Mouse (Mus musculus): ENCODE data around the gene Cd248. TPM values are rescaled to one million over a fixed set of nuclear protein-coding genes. Genes with fewer than 3 reads are reported as not detected.
A peak's percentile ranks its signal among the peaks of the same experiment; 100 is the strongest.

Gene Cd248
- polyA plus RNA-seq, 1 experiment = 5.8 TPM

GRCm38 (mm10) chr19:5098363-5099143 lies 30.7 kb downstream of the Cd248 start, which contains the start of gene Cnih2:
TSS of gene Cnih2 (minus strand) at chr19:5098521.
- Histone ChIP-seq H3K4me3 (ENCODE audit: insufficient read depth, low read length) (peak within 1 kb of the TSS; percentile 55), H3K4me1 (ENCODE audit: control insufficient read depth, insufficient read depth, low read length) (peaks cover 2% of the 10 kb centered on the region; the same call in 1 of the 2 replicates), H3K27ac (ENCODE audit: insufficient read depth, low read length) (0 out of 2 replicates have a peak within 1 kb of the TSS, but pooled peaks have one; percentile 76)
- peak; percentile 59 for TF ChIP-seq POLR2A (IDR thresholded peaks at IDR 0.05; ENCODE audit: extremely low read depth, insufficient read depth, low read length)
- TF ChIP-seq CTCF (IDR thresholded peaks at IDR 0.05; ENCODE audit: extremely low read depth, insufficient read depth, low read length) = no peak

- Histone ChIP-seq H3K27ac (ENCODE audit: insufficient read depth, low read length) (peak overlapping the region; percentile 96), H3K4me1 (ENCODE audit: control insufficient read depth, insufficient read depth, low read length) (peaks cover 6% of the 10 kb centered on the region; the same call in 1 of the 2 replicates), H3K4me3 (ENCODE audit: insufficient read depth, low read length) (peak overlapping the region; percentile 73)
- TF ChIP-seq POLR2A (IDR thresholded peaks at IDR 0.05; ENCODE audit: extremely low read depth, insufficient read depth, low read length) = no peak
- no peak for TF ChIP-seq CTCF (IDR thresholded peaks at IDR 0.05; ENCODE audit: extremely low read depth, insufficient read depth, low read length)
Observed at GRCm38 (mm10) chr19:5106074-5106473, 38.2 kb downstream of the Cd248 start.

- peak within 1 kb of the TSS; percentile 73 for H3K4me3 ChIP-seq (ENCODE audit: insufficient read depth, low read length)
- no peak for TF ChIP-seq CTCF (IDR thresholded peaks at IDR 0.05; ENCODE audit: extremely low read depth, insufficient read depth, low read length)
- TF ChIP-seq POLR2A (IDR thresholded peaks at IDR 0.05; ENCODE audit: extremely low read depth, insufficient read depth, low read length) = no peak; the same call in 1 of the 2 replicates
Observed at GRCm38 (mm10) chr19:5106731-5107191, 38.9 kb downstream of the Cd248 start, which contains the start of gene Rab1b. TSS of gene Rab1b (minus strand) at chr19:5107072.

GRCm38 (mm10) chr19:5107556-5108270 lies 39.8 kb downstream of the Cd248 start:
- Histone ChIP-seq H3K4me3 (ENCODE audit: insufficient read depth, low read length) (no peak overlapping the region), H3K27ac (ENCODE audit: insufficient read depth, low read length) (no peak overlapping the region), H3K4me1 (ENCODE audit: control insufficient read depth, insufficient read depth, low read length) (peaks cover 6% of the 10 kb centered on the region; the same call in 1 of the 2 replicates)
- TF ChIP-seq CTCF (IDR thresholded peaks at IDR 0.05; ENCODE audit: extremely low read depth, insufficient read depth, low read length) (no peak), POLR2A (IDR thresholded peaks at IDR 0.05; ENCODE audit: extremely low read depth, insufficient read depth, low read length) (no peak)

More at GRCm38 (mm10) chr19:5106731-5107191, 38.9 kb downstream of the Cd248 start, which contains the start of gene Rab1b:
- peak within 1 kb of the TSS; percentile 96 for H3K27ac ChIP-seq (ENCODE audit: insufficient read depth, low read length)
- H3K4me1 ChIP-seq (ENCODE audit: control insufficient read depth, insufficient read depth, low read length) = peaks cover 6% of the 10 kb centered on the region; the same call in 1 of the 2 replicates

- no peak for TF ChIP-seq POLR2A (IDR thresholded peaks at IDR 0.05; ENCODE audit: extremely low read depth, insufficient read depth, low read length)
- TF ChIP-seq CTCF (IDR thresholded peaks at IDR 0.05; ENCODE audit: extremely low read depth, insufficient read depth, low read length) = peak; percentile 17; the same call in 1 of the 2 replicates
- H3K4me3 ChIP-seq (ENCODE audit: insufficient read depth, low read length) = no peak overlapping the region
- H3K27ac ChIP-seq (ENCODE audit: insufficient read depth, low read length) = no peak overlapping the region
- H3K4me1 ChIP-seq (ENCODE audit: control insufficient read depth, insufficient read depth, low read length) = peaks cover 6% of the 10 kb centered on the region; the same call in 1 of the 2 replicates
Observed at GRCm38 (mm10) chr19:5108271-5108575, 40.3 kb downstream of the Cd248 start.

GRCm38 (mm10) chr19:5108702-5109101 lies 40.8 kb downstream of the Cd248 start:
- Histone ChIP-seq H3K4me1 (ENCODE audit: control insufficient read depth, insufficient read depth, low read length) (peaks cover 7% of the 10 kb centered on the region; the same call in 1 of the 2 replicates), H3K27ac (ENCODE audit: insufficient read depth, low read length) (no peak overlapping the region), H3K4me3 (ENCODE audit: insufficient read depth, low read length) (no peak overlapping the region)
- TF ChIP-seq CTCF (IDR thresholded peaks at IDR 0.05; ENCODE audit: extremely low read depth, insufficient read depth, low read length) (no peak), POLR2A (IDR thresholded peaks at IDR 0.05; ENCODE audit: extremely low read depth, insufficient read depth, low read length) (no peak)

- Histone ChIP-seq H3K4me3 (ENCODE audit: insufficient read depth, low read length) (no peak overlapping the region), H3K27ac (ENCODE audit: insufficient read depth, low read length) (no peak overlapping the region), H3K4me1 (ENCODE audit: control insufficient read depth, insufficient read depth, low read length) (peaks cover 10% of the 10 kb centered on the region; the same call in 1 of the 2 replicates)
- TF ChIP-seq POLR2A (IDR thresholded peaks at IDR 0.05; ENCODE audit: extremely low read depth, insufficient read depth, low read length) (no peak), CTCF (IDR thresholded peaks at IDR 0.05; ENCODE audit: extremely low read depth, insufficient read depth, low read length) (peak; percentile 23; the same call in 1 of the 2 replicates)
Observed at GRCm38 (mm10) chr19:5109659-5110453, 42.0 kb downstream of the Cd248 start.

- Histone ChIP-seq H3K4me3 (ENCODE audit: insufficient read depth, low read length) (no peak overlapping the region), H3K27ac (ENCODE audit: insufficient read depth, low read length) (no peak overlapping the region; the same call in 1 of the 2 replicates), H3K4me1 (ENCODE audit: control insufficient read depth, insufficient read depth, low read length) (peaks cover 5% of the 10 kb centered on the region; the same call in 1 of the 2 replicates)
- TF ChIP-seq POLR2A (IDR thresholded peaks at IDR 0.05; ENCODE audit: extremely low read depth, insufficient read depth, low read length) = no peak
- TF ChIP-seq CTCF (IDR thresholded peaks at IDR 0.05; ENCODE audit: extremely low read depth, insufficient read depth, low read length) = no peak
Observed at GRCm38 (mm10) chr19:5113783-5114182, 45.9 kb downstream of the Cd248 start.
